Mouse (Mus musculus) stomach, postnatal 0 days (tissue): ENCODE measurements around the gene Fut7.

Source experiments
- CTCF ChIP-seq: IDR thresholded peaks from 2 replicates; pipeline ENCODE4 v1.5.1; 2016; ENCODE audit warnings: antibody characterized with exemption, low read depth, mild to moderate bottlenecking, moderate library complexity
- EP300 ChIP-seq: optimal IDR thresholded peaks from 2 replicates; pipeline ENCODE3; 2016; ENCODE audit warnings: antibody characterized with exemption

DNA sequence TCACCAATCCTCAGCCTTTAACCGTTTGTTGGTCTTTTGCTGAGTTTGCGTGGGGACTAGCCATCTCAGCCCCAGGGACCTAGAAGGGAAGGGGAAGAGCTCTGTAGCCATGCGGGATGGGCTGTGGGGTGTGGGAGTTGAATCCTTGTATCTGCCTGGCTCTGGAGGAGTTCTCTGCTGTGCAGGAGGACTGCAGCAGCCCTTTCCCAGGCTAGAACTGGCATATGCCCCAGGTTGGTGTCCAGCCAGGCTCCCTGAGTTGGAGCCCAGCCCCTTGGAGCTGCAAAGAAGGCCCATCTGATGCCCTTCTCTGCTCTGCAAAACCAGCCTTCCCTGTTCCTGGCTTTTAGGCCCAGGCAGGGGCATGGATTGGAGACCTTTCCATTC is 26.5 kb upstream of the Fut7 start:
- TF ChIP-seq CTCF (no peak), EP300 (no peak)
